Mouse (Mus musculus) frontal cortex, postnatal 10 days (tissue): ENCODE results near the gene Mpzl2.
"Not testable (repeated sequence)": the region's sequence is repeated elsewhere in the genome, so short reads cannot be mapped to it uniquely, and the experiment has no call there.

ENCODE experiments used
- DNase-seq, 2 experiments: peaks; one replicate each; pipeline ENCODE4 v3.0.0; 2022; ENCODE audit warnings: low spot score in 2 of 2, mixed read lengths in 1 of 2

Mpzl2 gene

DNA sequence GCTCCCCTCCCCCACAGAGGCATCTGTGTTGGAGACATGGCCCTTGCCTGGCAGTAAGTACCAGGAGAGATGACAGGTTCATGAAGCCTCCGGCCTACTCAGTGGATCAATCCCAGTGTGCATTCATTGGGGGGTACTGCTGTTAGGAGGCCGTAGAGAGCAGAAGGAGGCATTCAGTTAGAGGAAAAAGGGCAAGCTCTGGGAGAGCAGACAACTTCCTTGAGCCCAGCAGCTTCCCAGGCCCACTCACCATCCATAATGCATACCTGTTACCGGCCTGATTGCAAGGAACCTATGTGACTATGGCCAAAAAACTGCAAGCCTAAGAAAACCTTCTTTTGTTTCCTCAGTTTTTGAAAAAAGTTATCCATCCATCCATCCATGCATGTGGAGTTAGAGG is 5.1 kb upstream of the Mpzl2 start:
- DNase-seq: no peak

DNA sequence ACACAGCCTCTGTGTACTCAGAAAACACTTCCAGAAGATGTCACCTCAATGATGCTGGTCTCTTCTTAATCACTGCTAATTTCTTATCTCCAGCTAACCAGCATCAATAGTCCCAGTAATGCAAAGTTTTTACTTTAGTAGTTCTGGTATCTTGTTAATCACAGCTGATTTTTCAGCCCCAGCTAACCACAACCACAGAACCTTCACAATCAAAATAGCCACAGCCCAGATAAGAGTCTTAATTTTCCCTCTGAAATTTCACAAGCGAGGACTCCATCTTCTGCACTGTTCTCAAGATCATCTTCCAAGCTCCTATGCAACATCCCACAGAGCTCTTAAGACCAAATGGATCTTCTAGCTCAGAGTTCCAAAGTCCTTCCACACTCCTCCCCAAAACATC is 1.8 kb upstream of the Mpzl2 start:
- DNase-seq: not testable (repeated sequence)

- DNase-seq: no peak
Measured at GRCm38 (mm10) chr9:45040066-45040845, 657 bp downstream of the Mpzl2 start.

DNA sequence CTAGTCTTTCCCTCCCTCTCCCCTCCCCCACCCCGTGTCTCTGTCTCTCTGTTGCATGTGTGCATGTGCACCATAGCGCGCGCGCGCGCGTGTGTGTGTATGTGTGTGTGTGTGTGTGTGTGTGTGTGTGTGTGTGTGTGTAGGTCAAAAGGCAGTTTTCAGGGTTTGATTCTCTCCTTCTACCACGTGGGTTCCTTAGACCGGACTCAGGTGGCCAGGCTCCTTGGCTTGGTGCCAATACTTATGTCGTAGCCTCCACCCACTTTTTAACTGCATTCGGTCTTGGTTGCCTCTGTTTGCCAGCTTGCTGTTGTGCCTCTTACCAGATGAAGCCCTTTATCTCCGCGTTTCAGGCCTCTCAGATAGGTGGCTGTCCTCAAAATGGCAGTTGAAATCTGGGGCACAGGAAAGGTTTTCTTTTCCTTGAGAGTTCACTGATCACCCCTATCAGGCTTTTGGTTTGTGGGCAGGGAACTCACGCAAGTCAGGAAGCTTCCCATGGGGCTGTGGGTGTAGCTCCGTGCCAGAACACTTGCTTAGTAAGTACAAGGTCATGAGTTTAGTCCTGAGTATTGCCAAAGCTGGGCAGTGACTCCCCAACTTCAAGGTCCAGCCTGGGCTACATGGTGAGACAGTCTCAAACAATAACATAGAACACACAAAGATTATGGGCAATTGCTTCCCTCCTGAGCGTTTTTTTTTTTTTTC is 1.7 kb downstream of the Mpzl2 start:
- no peak for DNase-seq

- DNase-seq: no peak
Measured at GRCm38 (mm10) chr9:45042056-45042720, 2.6 kb downstream of the Mpzl2 start.

DNA sequence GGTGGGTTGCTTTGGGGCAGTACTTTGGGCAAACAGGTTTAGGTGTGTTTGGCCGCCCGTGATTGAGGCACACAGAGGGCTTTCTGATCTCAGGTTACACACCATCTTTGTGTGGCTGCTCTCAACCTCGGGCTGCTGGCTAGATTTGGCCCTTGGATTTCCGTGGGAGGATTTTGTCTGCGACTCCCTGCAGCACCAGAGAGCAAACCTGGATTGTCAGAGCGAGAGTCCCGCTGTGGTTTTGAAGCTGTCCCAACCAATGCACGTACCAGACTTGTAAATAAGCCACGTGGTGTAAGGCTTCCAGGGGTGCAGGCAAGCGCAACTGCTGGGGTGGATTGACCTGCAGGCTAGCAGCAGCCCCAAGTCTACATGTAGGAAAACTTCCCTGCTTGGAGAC is 3.3 kb downstream of the Mpzl2 start:
- DNase-seq: no peak

DNA sequence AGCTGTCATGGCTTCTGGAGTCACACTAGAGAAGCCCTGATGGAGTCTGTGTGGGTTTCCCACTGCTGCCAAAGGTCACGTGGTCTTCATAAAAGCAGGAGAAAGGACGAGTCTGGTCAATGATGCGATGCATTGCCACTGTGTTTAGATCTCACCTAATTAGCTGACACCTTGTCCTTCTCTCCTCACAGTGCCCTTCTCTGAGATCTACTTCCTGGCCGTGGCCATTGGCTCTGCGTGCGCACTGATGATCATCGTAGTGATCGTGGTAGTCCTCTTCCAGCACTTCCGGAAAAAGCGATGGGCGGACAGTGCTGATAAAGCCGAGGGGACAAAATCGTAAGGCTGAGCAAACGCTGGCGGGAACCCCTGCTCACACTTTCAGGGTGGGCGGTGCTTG is 7.4 kb downstream of the Mpzl2 start:
- no peak for DNase-seq

GRCm38 (mm10) chr9:45048511-45048910 is 8.9 kb downstream of the Mpzl2 start:
- no peak for DNase-seq

DNA sequence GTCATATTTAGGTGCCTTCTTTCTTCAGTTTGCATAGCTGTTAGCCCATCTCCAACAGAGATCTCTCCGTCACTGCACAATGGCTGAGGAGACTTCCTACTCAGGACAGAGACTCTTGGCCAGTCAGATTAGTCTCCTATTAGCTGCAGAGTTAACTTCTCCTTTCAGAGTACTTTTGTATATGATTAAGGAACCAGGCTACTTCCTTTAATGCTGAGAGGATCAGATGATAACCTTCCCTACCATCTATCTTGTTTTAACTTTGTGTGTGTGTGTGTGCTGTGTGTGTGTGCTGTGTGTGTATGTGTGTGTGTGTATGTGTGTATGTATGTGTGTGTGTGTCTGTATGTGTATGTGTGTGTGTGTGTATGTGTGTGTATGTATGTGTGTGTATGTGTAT is 10.1 kb downstream of the Mpzl2 start:
- DNase-seq: no peak

- no peak for DNase-seq
Measured at GRCm38 (mm10) chr9:45050301-45050700, 10.7 kb downstream of the Mpzl2 start.

- peak; percentile 82 to 87 for DNase-seq
Measured at GRCm38 (mm10) chr9:45055082-45055713, 15.6 kb downstream of the Mpzl2 start, which contains the start of gene Mpzl3. Gene Mpzl3 (plus strand): TSS chr9:45055186.

DNA sequence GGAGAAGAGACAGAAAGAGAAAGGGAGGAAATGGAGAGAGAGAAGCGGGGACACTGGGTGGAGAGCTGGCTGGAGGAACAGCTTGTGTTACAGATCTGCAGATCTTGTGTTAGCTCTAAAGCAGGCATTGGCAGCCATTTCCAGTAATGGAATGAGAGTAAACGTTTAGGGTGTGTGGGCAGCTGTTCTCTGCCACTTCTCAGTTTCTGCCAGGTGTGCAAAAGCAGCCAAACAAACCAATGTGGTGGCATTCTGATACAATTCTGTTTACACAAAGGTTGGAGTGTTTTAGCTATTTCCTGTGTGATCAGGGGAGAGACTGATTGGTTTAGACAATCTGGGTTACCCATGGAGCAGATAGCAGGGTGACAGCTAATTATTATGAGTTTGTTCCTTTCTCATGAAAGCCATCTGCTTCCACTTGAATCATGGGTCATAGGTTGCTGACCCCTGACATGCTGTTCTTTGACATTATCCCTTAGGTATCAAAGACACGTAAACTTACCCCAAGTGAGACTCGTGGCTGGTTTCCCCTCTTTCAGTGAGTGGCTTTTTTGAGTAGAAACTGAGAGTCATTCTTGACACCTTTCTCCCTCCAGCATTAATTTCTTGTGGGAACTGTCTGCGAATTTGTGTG is 18.8 kb downstream of the Mpzl2 start:
- DNase-seq: no peak

GRCm38 (mm10) chr9:45060151-45060550 is 20.6 kb downstream of the Mpzl2 start:
- no peak for DNase-seq

DNA sequence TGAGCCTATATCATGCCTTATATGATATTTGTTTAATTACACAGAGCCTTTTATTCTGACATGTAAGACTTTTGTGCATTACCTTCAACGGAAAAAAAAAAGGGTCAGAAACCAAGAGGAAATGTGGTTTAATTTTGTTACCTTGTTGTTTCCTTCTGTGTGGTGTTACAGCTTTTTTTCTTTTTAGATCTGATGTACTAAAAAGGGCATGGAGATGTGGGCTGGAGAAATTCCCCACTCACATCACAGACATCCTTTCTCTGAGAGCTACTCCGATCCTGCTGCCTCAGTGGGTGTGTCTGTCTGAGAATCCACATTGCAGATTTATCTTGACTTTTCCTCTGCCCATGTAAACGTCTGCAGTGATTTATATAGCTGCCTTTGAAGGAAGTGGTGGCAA is 23.1 kb downstream of the Mpzl2 start:
- DNase-seq: no peak

DNA sequence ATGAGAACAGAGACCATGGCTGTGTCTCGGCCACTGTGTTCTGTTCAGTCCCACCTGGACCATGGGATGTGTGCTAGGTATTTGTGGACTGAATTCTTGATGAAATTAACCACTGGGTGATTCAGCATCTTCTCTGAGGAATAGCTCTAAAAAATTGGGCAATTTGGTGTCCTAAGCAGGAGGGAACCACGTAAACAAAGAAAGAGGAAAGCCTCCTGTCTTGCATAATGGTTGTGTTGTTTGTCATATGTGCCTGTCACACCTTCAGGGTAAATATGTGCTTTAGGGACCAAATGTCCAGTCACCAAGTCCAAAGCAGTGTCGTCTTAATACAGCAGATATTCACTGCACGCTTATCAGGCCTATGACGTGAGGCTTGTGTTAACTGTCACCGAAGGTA is 24.8 kb downstream of the Mpzl2 start:
- no peak for DNase-seq

- DNase-seq: no peak
Measured at GRCm38 (mm10) chr9:45066735-45067134, 27.1 kb downstream of the Mpzl2 start.

GRCm38 (mm10) chr9:45071800-45072199 is 32.2 kb downstream of the Mpzl2 start:
- no peak for DNase-seq

DNA sequence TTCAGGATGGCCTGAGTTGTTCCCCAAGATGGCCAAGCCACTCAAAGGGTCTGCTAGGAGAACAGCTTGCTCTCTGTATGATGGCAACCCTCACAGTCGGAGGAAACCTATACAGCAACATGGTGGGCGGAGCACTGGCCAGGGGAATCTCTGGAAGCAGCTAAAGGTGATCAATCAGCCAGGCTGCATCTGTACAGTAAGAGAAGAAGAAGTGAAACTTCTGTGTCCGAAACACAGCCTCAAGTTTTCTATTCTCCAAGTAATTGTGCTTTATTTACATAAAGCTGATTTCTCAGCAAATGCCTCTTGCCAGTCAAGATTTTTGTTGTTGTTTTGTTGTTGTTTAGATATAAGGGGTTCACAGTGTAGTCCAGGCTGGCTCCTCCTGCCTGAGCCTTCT is 38.3 kb downstream of the Mpzl2 start:
- DNase-seq: no peak

- DNase-seq: no peak
Measured at GRCm38 (mm10) chr9:45079011-45079410, 39.4 kb downstream of the Mpzl2 start, which contains the start of gene Jaml. Gene Jaml (plus strand): TSS chr9:45079183.

DNA sequence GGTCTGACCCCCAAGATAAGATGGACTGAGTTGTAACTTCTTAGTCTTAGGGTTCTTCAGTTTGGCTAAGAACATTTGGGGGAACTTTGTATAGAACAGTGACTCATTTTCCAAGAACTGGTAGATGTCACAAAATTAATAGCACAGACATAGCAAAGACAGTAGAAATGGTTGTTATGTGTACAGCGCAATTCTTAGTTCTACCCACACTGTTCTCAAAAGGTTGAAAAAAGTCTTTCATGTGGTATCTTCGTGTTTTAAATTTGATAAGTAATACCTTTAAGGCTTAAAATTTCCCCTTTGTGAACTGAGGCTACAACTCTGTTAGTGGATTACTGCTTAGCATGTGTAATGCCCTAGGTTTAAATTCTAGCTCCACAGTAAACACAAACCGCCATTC is 43.5 kb downstream of the Mpzl2 start:
- no peak for DNase-seq

DNA sequence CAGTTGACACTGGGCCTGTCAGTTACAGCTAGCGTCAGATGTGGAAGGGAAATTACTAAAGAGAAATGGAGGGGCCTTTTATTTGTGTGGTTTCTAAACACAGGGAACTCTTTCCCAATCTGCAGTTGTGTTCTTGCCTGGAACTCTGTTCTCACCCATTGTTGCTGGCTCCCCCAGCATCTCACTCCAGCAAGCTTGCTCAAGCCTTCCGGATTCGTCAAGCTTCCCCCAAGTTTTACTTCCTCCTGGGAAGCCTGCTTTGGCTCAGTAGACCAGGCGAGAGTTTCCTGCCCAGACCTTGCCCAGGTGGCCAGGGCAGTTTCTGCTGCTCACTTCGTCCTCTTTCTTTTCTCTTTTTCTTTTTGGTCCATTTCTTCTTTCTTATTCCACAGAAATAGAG is 45.0 kb downstream of the Mpzl2 start:
- DNase-seq: no peak
